Mouse (Mus musculus): ENCODE data around the gene Foxj2. TPM values are rescaled to one million over a fixed set of nuclear protein-coding genes. Genes with fewer than 3 reads are reported as not detected.

Gene Foxj2
- polyA plus RNA-seq, 1 experiment from 2014 or later = 9.7 TPM

DNA sequence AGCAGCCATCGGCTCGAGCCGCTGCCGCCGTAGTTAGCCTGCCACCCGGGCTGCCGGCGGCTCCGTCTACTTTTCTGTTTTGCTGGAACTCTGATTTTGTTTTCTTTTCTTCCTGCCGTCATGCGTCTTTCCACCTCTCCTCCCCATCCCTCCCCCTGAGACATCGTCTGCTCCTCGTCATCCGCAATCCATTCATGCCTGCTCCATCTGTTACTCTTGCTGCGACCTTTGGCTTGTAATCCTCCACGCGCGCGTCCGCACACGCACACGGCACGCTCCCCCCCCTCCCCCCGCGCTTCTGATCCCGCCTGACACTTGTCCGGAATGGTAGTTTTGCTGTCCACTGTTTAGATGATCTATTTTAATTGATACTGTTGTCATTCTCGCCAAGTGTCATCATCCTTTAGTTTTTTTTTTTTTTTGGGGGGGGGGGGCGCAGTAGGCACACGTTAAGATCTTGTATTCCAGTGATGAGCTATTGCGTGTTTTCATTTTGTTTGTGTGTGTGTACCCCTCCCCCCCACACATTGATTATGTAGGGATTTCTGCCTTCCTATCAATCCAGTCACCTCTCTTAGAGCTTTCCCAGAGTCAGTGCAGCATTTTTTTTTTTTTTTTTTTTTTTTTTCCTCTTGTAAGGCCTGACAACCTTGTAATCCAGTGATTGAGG is 55.1 kb downstream of the Foxj2 start:
- DNase-seq (ENCODE audit: low spot score) = peak; percentile 62
- Histone ChIP-seq H3K9me3 (ENCODE audit: control insufficient read depth, low read length) (no peaks in the 10 kb centered on the region), H3K27ac (replicated peaks; ENCODE audit: low read depth, low read length) (peak overlapping the region; percentile 91), H3K4me2 (ENCODE audit: low read depth, low read length) (peak overlapping the region; percentile 61), H3K9ac (ENCODE audit: low read depth, low read length) (peak overlapping the region; percentile 90), H3K4me1 (ENCODE audit: control insufficient read depth, insufficient read depth, low read length) (no peaks in the 10 kb centered on the region; the same call in 1 of the 2 replicates), H3K27me3 (replicated peaks; ENCODE audit: control insufficient read depth, insufficient read depth, low read length) (no peaks in the 10 kb centered on the region), H3K4me3 (ENCODE audit: low read depth, low read length) (peak overlapping the region; percentile 92), H3K36me3 (ENCODE audit: control insufficient read depth, insufficient read depth, low read length) (peaks cover 25% of the 10 kb centered on the region)
- ATAC-seq (ENCODE audit: low read depth) = peak; percentile 73
- WGBS = under 1% methylated on average over 28 of the region's 31 CpGs

DNA sequence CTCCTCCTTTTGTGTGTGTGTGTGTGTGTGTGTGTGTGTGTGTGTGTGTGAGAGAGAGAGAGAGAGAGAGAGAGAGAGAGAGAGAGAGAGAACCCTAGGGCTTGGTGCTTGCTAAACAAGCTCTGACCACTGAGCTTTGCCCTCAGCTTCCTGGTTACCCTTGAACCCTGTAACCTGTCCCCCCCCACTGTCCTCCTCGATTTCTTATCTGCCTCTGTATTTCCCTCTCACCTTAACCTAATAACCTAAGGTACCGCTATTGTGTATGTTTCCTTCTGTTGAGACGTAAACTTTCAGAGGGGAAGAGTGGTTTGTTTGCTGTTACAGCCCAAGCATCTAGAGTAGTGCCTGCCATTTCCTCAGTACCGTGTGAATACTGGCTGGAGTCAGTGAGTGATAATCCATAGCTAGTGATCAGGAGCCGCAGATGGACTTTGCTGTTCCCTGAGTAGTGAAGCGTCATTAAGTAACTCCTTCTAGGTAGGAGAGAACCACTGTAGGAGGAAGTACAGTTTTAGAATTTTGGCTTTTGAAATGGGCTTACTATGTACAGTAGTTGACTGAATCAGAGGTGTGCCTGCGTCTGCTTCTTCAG is 59.5 kb downstream of the Foxj2 start:
- Histone ChIP-seq H3K4me1 (ENCODE audit: control insufficient read depth, insufficient read depth, low read length) (no peaks in the 10 kb centered on the region; the same call in 1 of the 2 replicates), H3K27ac (replicated peaks; ENCODE audit: low read depth, low read length) (no peak overlapping the region), H3K9ac (ENCODE audit: low read depth, low read length) (no peak overlapping the region), H3K9me3 (ENCODE audit: control insufficient read depth, low read length) (no peaks in the 10 kb centered on the region), H3K4me2 (ENCODE audit: low read depth, low read length) (no peak overlapping the region), H3K36me3 (ENCODE audit: control insufficient read depth, insufficient read depth, low read length) (peaks cover 67% of the 10 kb centered on the region), H3K4me3 (ENCODE audit: low read depth, low read length) (no peak overlapping the region), H3K27me3 (replicated peaks; ENCODE audit: control insufficient read depth, insufficient read depth, low read length) (no peaks in the 10 kb centered on the region)
- 95% methylated on average over 7 of the region's 7 CpGs for WGBS
- DNase-seq (ENCODE audit: low spot score) = no peak
- no peak for ATAC-seq (ENCODE audit: low read depth)

DNA sequence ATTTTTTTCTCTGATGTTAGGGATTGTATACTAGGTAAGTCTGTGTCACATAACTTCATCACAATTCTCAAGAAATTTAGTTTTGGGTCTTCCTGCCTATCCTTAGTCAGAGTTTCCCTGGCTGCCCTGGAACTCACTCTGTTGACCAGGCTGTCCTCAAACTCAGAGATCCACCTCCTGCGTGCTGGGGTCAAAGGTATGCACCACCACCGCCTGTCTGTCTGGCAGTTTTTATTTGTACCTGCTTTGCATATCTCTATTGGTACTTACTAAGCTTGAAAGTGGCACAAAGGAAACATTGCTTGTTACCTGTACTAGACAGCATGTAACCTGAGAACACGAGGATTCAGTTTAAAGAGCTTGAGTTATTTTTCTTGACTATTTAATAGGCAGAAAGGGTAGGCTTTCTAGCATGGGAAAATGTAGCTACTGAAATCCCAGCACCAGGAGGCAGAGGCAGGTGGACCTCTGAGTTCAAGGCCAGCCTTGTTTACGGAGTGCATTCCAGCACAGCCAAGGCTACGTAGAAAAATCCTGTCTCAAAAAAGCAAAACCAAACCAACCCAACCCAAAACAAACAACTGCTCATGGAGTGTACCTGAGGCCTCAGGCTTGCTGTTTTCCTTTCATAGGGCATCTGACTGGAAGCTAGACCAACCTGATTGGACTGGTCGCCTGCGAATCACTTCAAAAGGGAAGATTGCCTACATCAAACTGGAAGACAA is 60.2 kb downstream of the Foxj2 start:
- Histone ChIP-seq H3K4me3 (ENCODE audit: low read depth, low read length) (no peak overlapping the region), H3K27me3 (replicated peaks; ENCODE audit: control insufficient read depth, insufficient read depth, low read length) (no peaks in the 10 kb centered on the region), H3K9me3 (ENCODE audit: control insufficient read depth, low read length) (no peaks in the 10 kb centered on the region), H3K27ac (replicated peaks; ENCODE audit: low read depth, low read length) (no peak overlapping the region), H3K36me3 (ENCODE audit: control insufficient read depth, insufficient read depth, low read length) (peaks cover 74% of the 10 kb centered on the region), H3K4me1 (ENCODE audit: control insufficient read depth, insufficient read depth, low read length) (no peaks in the 10 kb centered on the region; the same call in 1 of the 2 replicates), H3K9ac (ENCODE audit: low read depth, low read length) (no peak overlapping the region), H3K4me2 (ENCODE audit: low read depth, low read length) (no peak overlapping the region)
- ATAC-seq (ENCODE audit: low read depth) = no peak
- 88% methylated on average over 7 of the region's 7 CpGs for WGBS
- DNase-seq (ENCODE audit: low spot score) = no peak

DNA sequence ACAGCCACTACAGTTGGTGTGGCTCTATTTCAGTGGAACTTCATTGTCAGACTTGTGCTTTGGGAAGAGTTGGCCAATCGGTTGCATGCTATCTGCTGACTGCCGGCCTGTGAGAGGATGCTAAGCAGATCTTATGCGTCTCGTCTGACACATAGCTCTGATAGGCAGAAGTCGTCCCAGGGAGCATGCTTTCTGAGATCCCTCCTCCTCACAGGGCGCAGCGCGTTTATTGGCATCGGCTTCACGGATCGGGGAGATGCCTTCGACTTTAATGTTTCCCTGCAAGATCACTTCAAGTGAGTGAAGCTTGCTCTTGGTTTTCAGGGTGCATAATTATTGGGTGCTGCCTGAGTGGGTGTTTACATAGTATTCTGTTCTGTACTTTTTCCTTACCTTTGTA is 61.6 kb downstream of the Foxj2 start:
- ATAC-seq (ENCODE audit: low read depth) (no peak), DNase-seq (ENCODE audit: low spot score) (no peak)
- Histone ChIP-seq H3K9ac (ENCODE audit: low read depth, low read length) (no peak overlapping the region), H3K27ac (replicated peaks; ENCODE audit: low read depth, low read length) (no peak overlapping the region), H3K27me3 (replicated peaks; ENCODE audit: control insufficient read depth, insufficient read depth, low read length) (no peaks in the 10 kb centered on the region), H3K9me3 (ENCODE audit: control insufficient read depth, low read length) (no peaks in the 10 kb centered on the region), H3K4me1 (ENCODE audit: control insufficient read depth, insufficient read depth, low read length) (no peaks in the 10 kb centered on the region), H3K4me2 (ENCODE audit: low read depth, low read length) (no peak overlapping the region), H3K4me3 (ENCODE audit: low read depth, low read length) (no peak overlapping the region), H3K36me3 (ENCODE audit: control insufficient read depth, insufficient read depth, low read length) (peaks cover 85% of the 10 kb centered on the region)
- WGBS = 94% methylated on average over 12 of the region's 12 CpGs

DNA sequence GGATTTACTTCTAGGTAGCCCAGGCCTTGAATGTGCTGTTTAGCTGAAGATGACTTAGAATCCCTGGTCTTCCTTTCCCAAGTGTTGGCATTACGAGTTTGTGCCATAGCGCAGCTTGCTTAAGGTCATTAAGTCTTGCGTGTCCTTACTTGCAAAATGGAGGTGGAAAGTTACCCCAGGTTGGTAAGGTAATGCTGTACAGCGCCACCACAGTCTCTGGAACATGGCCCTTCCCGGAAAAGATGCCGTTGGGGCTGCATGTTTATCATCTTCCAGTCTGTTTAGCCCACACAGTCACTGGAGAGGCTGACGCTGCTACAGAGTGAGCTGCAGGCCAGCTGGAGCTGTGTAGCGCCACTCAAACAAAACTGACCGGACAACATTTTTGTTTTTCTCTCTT is 63.9 kb downstream of the Foxj2 start:
- peaks cover 91% of the 10 kb centered on the region for H3K36me3 ChIP-seq (ENCODE audit: control insufficient read depth, insufficient read depth, low read length)
- ATAC-seq (ENCODE audit: low read depth) = no peak
- no peaks in the 10 kb centered on the region for H3K4me1 ChIP-seq (ENCODE audit: control insufficient read depth, insufficient read depth, low read length)
- H3K9ac ChIP-seq (ENCODE audit: low read depth, low read length) = no peak overlapping the region
- H3K9me3 ChIP-seq (ENCODE audit: control insufficient read depth, low read length) = no peaks in the 10 kb centered on the region
- H3K27ac ChIP-seq (replicated peaks; ENCODE audit: low read depth, low read length) = no peak overlapping the region
- no peak overlapping the region for H3K4me2 ChIP-seq (ENCODE audit: low read depth, low read length)
- WGBS = 89% methylated on average over 9 of the region's 9 CpGs
- H3K4me3 ChIP-seq (ENCODE audit: low read depth, low read length) = no peak overlapping the region
- DNase-seq (ENCODE audit: low spot score) = no peak
- no peaks in the 10 kb centered on the region for H3K27me3 ChIP-seq (replicated peaks; ENCODE audit: control insufficient read depth, insufficient read depth, low read length)

DNA sequence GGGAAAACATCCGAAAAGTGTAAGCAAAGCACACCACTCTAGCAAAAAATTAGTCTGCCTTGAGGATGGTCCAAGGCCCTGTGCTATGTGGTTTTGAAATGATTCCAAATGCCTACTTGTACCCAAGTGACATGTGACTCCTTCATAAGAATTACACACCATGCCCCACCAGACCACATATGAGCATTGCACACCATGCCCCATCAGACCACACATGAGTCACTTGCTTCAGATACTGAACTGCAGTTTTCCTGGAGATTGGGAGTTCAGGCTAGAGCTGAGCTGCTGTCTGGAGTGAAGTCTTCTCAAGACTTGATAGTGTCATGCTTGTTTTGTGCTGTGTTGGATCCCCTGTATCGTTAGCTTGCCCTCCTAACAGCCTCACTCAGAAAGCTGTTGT is 69.9 kb downstream of the Foxj2 start:
- Histone ChIP-seq H3K9ac (ENCODE audit: low read depth, low read length) (no peak overlapping the region), H3K4me1 (ENCODE audit: control insufficient read depth, insufficient read depth, low read length) (no peaks in the 10 kb centered on the region), H3K4me2 (ENCODE audit: low read depth, low read length) (no peak overlapping the region), H3K4me3 (ENCODE audit: low read depth, low read length) (no peak overlapping the region), H3K36me3 (ENCODE audit: control insufficient read depth, insufficient read depth, low read length) (peaks cover 68% of the 10 kb centered on the region), H3K27me3 (replicated peaks; ENCODE audit: control insufficient read depth, insufficient read depth, low read length) (no peaks in the 10 kb centered on the region), H3K27ac (replicated peaks; ENCODE audit: low read depth, low read length) (no peak overlapping the region), H3K9me3 (ENCODE audit: control insufficient read depth, low read length) (no peaks in the 10 kb centered on the region)
- DNase-seq (ENCODE audit: low spot score) (no peak), ATAC-seq (ENCODE audit: low read depth) (no peak)
- 97% methylated on average over 2 of the region's 2 CpGs for WGBS

DNA sequence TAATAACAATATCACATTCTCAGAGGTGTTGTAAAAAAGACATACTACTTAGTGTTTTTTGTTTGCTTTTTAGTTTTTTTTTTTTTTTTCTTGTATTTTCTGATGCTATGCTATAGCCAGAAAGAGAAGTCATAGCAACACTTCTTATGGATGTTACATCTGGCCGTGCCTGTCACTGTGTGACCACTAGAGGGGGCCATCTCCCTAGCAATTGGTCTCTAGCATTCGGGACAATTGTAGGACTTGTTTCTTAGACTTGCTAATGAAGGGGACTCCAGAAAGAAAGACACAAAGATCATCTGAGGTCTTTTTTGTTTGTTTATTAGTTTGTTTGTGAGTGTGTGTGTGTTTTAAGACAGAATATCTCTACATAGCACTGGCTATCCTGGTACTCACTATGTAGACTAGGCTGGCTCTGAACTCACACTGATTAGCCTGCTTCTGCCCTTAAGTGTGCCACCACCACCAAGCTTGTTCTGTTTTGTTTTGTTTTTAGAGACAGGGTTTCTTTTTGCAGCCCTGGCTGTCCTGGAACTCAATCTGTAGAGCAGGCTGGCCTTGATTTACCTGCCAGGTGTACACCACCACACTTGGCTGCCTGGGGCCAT is 72.8 kb downstream of the Foxj2 start:
- H3K4me3 ChIP-seq (ENCODE audit: low read depth, low read length) = no peak overlapping the region
- H3K9ac ChIP-seq (ENCODE audit: low read depth, low read length) = no peak overlapping the region
- DNase-seq (ENCODE audit: low spot score) (peak; percentile 67), ATAC-seq (ENCODE audit: low read depth) (no peak)
- H3K36me3 ChIP-seq (ENCODE audit: control insufficient read depth, insufficient read depth, low read length) = peaks cover 45% of the 10 kb centered on the region
- no peak overlapping the region for H3K4me2 ChIP-seq (ENCODE audit: low read depth, low read length)
- no peaks in the 10 kb centered on the region for H3K9me3 ChIP-seq (ENCODE audit: control insufficient read depth, low read length)
- H3K27me3 ChIP-seq (replicated peaks; ENCODE audit: control insufficient read depth, insufficient read depth, low read length) = no peaks in the 10 kb centered on the region
- no peak overlapping the region for H3K27ac ChIP-seq (replicated peaks; ENCODE audit: low read depth, low read length)
- no peaks in the 10 kb centered on the region for H3K4me1 ChIP-seq (ENCODE audit: control insufficient read depth, insufficient read depth, low read length)
- WGBS = 8% methylated on average over 2 of the region's 2 CpGs
